Mouse (Mus musculus) CD4-positive helper T cell, adult 2 months (primary cell): ENCODE data around the gene Phc2.
"Not testable (repeated sequence)": the region's sequence is repeated elsewhere in the genome, so short reads cannot be mapped to it uniquely, and the experiment has no call there.

Experiments used
- DNase-seq: peaks from one replicate; pipeline ENCODE4 v3.0.0-alpha.2; 2012; ENCODE audit warnings: low read depth, missing footprints, low spot score

Gene Phc2

GRCm38 (mm10) chr4:128645896-128646295 lies 8.6 kb upstream of the Phc2 start:
- no peak for DNase-seq

- DNase-seq, result no peak
These were observed 7.7 kb upstream of the Phc2 start for GRCm38 (mm10) chr4:128646762-128647161.

GRCm38 (mm10) chr4:128648567-128649255 lies 5.8 kb upstream of the Phc2 start:
- no peak for DNase-seq

GRCm38 (mm10) chr4:128651530-128651929 lies 3.0 kb upstream of the Phc2 start:
- DNase-seq, result no peak

GRCm38 (mm10) chr4:128652584-128653298 lies 1.8 kb upstream of the Phc2 start:
- no peak for DNase-seq

- no peak for DNase-seq
These were observed 944 bp downstream of the Phc2 start for GRCm38 (mm10) chr4:128655446-128655845.

- DNase-seq, result no peak
These were observed 5.7 kb downstream of the Phc2 start for GRCm38 (mm10) chr4:128660196-128660595.

GRCm38 (mm10) chr4:128661063-128661462 lies 6.6 kb downstream of the Phc2 start:
- DNase-seq, result no peak

GRCm38 (mm10) chr4:128664002-128664401 lies 9.5 kb downstream of the Phc2 start:
- no peak for DNase-seq

- not testable (repeated sequence) for DNase-seq
These were observed 11.9 kb downstream of the Phc2 start for GRCm38 (mm10) chr4:128666362-128666761.

GRCm38 (mm10) chr4:128667195-128667594 lies 12.7 kb downstream of the Phc2 start:
- DNase-seq, result not testable (repeated sequence)

GRCm38 (mm10) chr4:128669229-128669628 lies 14.7 kb downstream of the Phc2 start:
- no peak for DNase-seq

- DNase-seq, result no peak
These were observed 16.2 kb downstream of the Phc2 start for GRCm38 (mm10) chr4:128670566-128671191.

GRCm38 (mm10) chr4:128672494-128672893 lies 18.0 kb downstream of the Phc2 start:
- no peak for DNase-seq

GRCm38 (mm10) chr4:128678564-128679217 lies 24.2 kb downstream of the Phc2 start:
- no peak for DNase-seq

GRCm38 (mm10) chr4:128681126-128681525 lies 26.6 kb downstream of the Phc2 start:
- no peak for DNase-seq

- no peak for DNase-seq
These were observed 27.8 kb downstream of the Phc2 start for GRCm38 (mm10) chr4:128682281-128682680.

- DNase-seq, result no peak
These were observed 29.2 kb downstream of the Phc2 start for GRCm38 (mm10) chr4:128683706-128684105.

GRCm38 (mm10) chr4:128684108-128684507 lies 29.6 kb downstream of the Phc2 start:
- DNase-seq, result no peak

- DNase-seq, result peak; percentile 59
These were observed 34.0 kb downstream of the Phc2 start for GRCm38 (mm10) chr4:128688513-128688913.

GRCm38 (mm10) chr4:128688976-128689375 lies 34.5 kb downstream of the Phc2 start:
- DNase-seq, result peak; percentile 51

GRCm38 (mm10) chr4:128689739-128690304 lies 35.3 kb downstream of the Phc2 start:
- DNase-seq, result no peak
